Mouse (Mus musculus): Measurements from ENCODE around the gene Hipk2. TPM values are rescaled to one million over a fixed set of nuclear protein-coding genes. Genes with fewer than 3 reads are reported as not detected.

Gene Hipk2
- polyA plus RNA-seq, 1 experiment from 2014 or later: 28.0 TPM

GRCm38 (mm10) chr6:38756968-38757367 lies 119.0 kb downstream of the Hipk2 start:
- H3K4me1 ChIP-seq (ENCODE audit: insufficient read depth, low read length): peaks cover 32% of the 10 kb centered on the region
- no peak overlapping the region for H3K9ac ChIP-seq (replicated peaks; ENCODE audit: low read length)
- H3K9me3 ChIP-seq (ENCODE audit: low read length): no peaks in the 10 kb centered on the region
- H3K27ac ChIP-seq (ENCODE audit: low read length): no peak overlapping the region
- H3K4me2 ChIP-seq (replicated peaks; ENCODE audit: low read depth, low read length): no peak overlapping the region
- no peak overlapping the region for H3K4me3 ChIP-seq (ENCODE audit: low read length)
- 95% methylated on average over 4 of the region's 4 CpGs for WGBS
- ATAC-seq (ENCODE audit: low FRiP score, low TSS enrichment): no peak
- H3K27me3 ChIP-seq (ENCODE audit: insufficient read depth, low read length): no peaks in the 10 kb centered on the region
- no peaks in the 10 kb centered on the region for H3K36me3 ChIP-seq (ENCODE audit: insufficient read depth, low read length)

- ATAC-seq (ENCODE audit: low FRiP score, low TSS enrichment): no peak
- Histone ChIP-seq H3K4me1 (ENCODE audit: insufficient read depth, low read length) (peaks cover 23% of the 10 kb centered on the region), H3K36me3 (ENCODE audit: insufficient read depth, low read length) (no peaks in the 10 kb centered on the region), H3K4me2 (replicated peaks; ENCODE audit: low read depth, low read length) (no peak overlapping the region), H3K9ac (replicated peaks; ENCODE audit: low read length) (no peak overlapping the region), H3K27me3 (ENCODE audit: insufficient read depth, low read length) (no peaks in the 10 kb centered on the region), H3K27ac (ENCODE audit: low read length) (no peak overlapping the region), H3K9me3 (ENCODE audit: low read length) (no peaks in the 10 kb centered on the region), H3K4me3 (ENCODE audit: low read length) (no peak overlapping the region)
- WGBS: 88% methylated on average over 2 of the region's 2 CpGs
Measured at GRCm38 (mm10) chr6:38755961-38756360, 120.0 kb downstream of the Hipk2 start.

GRCm38 (mm10) chr6:38755188-38755587 lies 120.8 kb downstream of the Hipk2 start:
- whole genome bisulfite sequencing: 87% methylated on average over 2 of the region's 2 CpGs
- Histone ChIP-seq H3K4me3 (ENCODE audit: low read length) (no peak overlapping the region), H3K9ac (replicated peaks; ENCODE audit: low read length) (no peak overlapping the region), H3K4me1 (ENCODE audit: insufficient read depth, low read length) (peaks cover 18% of the 10 kb centered on the region), H3K36me3 (ENCODE audit: insufficient read depth, low read length) (no peaks in the 10 kb centered on the region), H3K4me2 (replicated peaks; ENCODE audit: low read depth, low read length) (no peak overlapping the region), H3K27me3 (ENCODE audit: insufficient read depth, low read length) (no peaks in the 10 kb centered on the region), H3K9me3 (ENCODE audit: low read length) (no peaks in the 10 kb centered on the region), H3K27ac (ENCODE audit: low read length) (no peak overlapping the region)
- no peak for ATAC-seq (ENCODE audit: low FRiP score, low TSS enrichment)

GRCm38 (mm10) chr6:38753729-38754128 lies 122.2 kb downstream of the Hipk2 start:
- Histone ChIP-seq H3K9me3 (ENCODE audit: low read length) (no peaks in the 10 kb centered on the region), H3K4me3 (ENCODE audit: low read length) (no peak overlapping the region), H3K4me1 (ENCODE audit: insufficient read depth, low read length) (peaks cover 14% of the 10 kb centered on the region), H3K27me3 (ENCODE audit: insufficient read depth, low read length) (no peaks in the 10 kb centered on the region), H3K9ac (replicated peaks; ENCODE audit: low read length) (no peak overlapping the region), H3K27ac (ENCODE audit: low read length) (no peak overlapping the region), H3K36me3 (ENCODE audit: insufficient read depth, low read length) (no peaks in the 10 kb centered on the region), H3K4me2 (replicated peaks; ENCODE audit: low read depth, low read length) (no peak overlapping the region)
- WGBS: 76% methylated on average over 2 of the region's 2 CpGs
- 0 out of 2 replicates have a peak, but pooled peaks have one; percentile 46 for ATAC-seq (ENCODE audit: low FRiP score, low TSS enrichment)

GRCm38 (mm10) chr6:38753025-38753424 lies 122.9 kb downstream of the Hipk2 start:
- Histone ChIP-seq H3K36me3 (ENCODE audit: insufficient read depth, low read length) (no peaks in the 10 kb centered on the region), H3K9me3 (ENCODE audit: low read length) (no peaks in the 10 kb centered on the region), H3K4me3 (ENCODE audit: low read length) (no peak overlapping the region), H3K4me2 (replicated peaks; ENCODE audit: low read depth, low read length) (no peak overlapping the region), H3K4me1 (ENCODE audit: insufficient read depth, low read length) (peaks cover 10% of the 10 kb centered on the region), H3K27ac (ENCODE audit: low read length) (no peak overlapping the region), H3K27me3 (ENCODE audit: insufficient read depth, low read length) (no peaks in the 10 kb centered on the region), H3K9ac (replicated peaks; ENCODE audit: low read length) (no peak overlapping the region)
- ATAC-seq (ENCODE audit: low FRiP score, low TSS enrichment): no peak
- 61% methylated on average over 2 of the region's 2 CpGs for WGBS

- H3K4me2 ChIP-seq (replicated peaks; ENCODE audit: low read depth, low read length): no peak overlapping the region
- no peaks in the 10 kb centered on the region for H3K9me3 ChIP-seq (ENCODE audit: low read length)
- no peaks in the 10 kb centered on the region for H3K27me3 ChIP-seq (ENCODE audit: insufficient read depth, low read length)
- no peak overlapping the region for H3K9ac ChIP-seq (replicated peaks; ENCODE audit: low read length)
- 82% methylated on average over 6 of the region's 6 CpGs for WGBS
- no peak overlapping the region for H3K27ac ChIP-seq (ENCODE audit: low read length)
- no peaks in the 10 kb centered on the region for H3K36me3 ChIP-seq (ENCODE audit: insufficient read depth, low read length)
- H3K4me1 ChIP-seq (ENCODE audit: insufficient read depth, low read length): peaks cover 9% of the 10 kb centered on the region
- no peak overlapping the region for H3K4me3 ChIP-seq (ENCODE audit: low read length)
- ATAC-seq (ENCODE audit: low FRiP score, low TSS enrichment): no peak
Measured at GRCm38 (mm10) chr6:38752495-38752894, 123.5 kb downstream of the Hipk2 start.

GRCm38 (mm10) chr6:38748037-38748436 lies 127.9 kb downstream of the Hipk2 start:
- H3K27ac ChIP-seq (ENCODE audit: low read length): no peak overlapping the region
- H3K4me2 ChIP-seq (replicated peaks; ENCODE audit: low read depth, low read length): no peak overlapping the region
- WGBS: 85% methylated on average over 4 of the region's 4 CpGs
- ATAC-seq (ENCODE audit: low FRiP score, low TSS enrichment): no peak
- H3K9ac ChIP-seq (replicated peaks; ENCODE audit: low read length): no peak overlapping the region
- no peaks in the 10 kb centered on the region for H3K27me3 ChIP-seq (ENCODE audit: insufficient read depth, low read length)
- H3K36me3 ChIP-seq (ENCODE audit: insufficient read depth, low read length): peaks cover 21% of the 10 kb centered on the region
- H3K4me1 ChIP-seq (ENCODE audit: insufficient read depth, low read length): peaks cover 1% of the 10 kb centered on the region; the same call in 1 of the 2 replicates
- H3K9me3 ChIP-seq (ENCODE audit: low read length): no peaks in the 10 kb centered on the region
- H3K4me3 ChIP-seq (ENCODE audit: low read length): no peak overlapping the region

GRCm38 (mm10) chr6:38743351-38743750 lies 132.6 kb downstream of the Hipk2 start:
- Histone ChIP-seq H3K27me3 (ENCODE audit: insufficient read depth, low read length) (no peaks in the 10 kb centered on the region), H3K36me3 (ENCODE audit: insufficient read depth, low read length) (peaks cover 46% of the 10 kb centered on the region), H3K27ac (ENCODE audit: low read length) (no peak overlapping the region), H3K4me1 (ENCODE audit: insufficient read depth, low read length) (no peaks in the 10 kb centered on the region), H3K4me3 (ENCODE audit: low read length) (no peak overlapping the region), H3K9ac (replicated peaks; ENCODE audit: low read length) (no peak overlapping the region), H3K4me2 (replicated peaks; ENCODE audit: low read depth, low read length) (no peak overlapping the region), H3K9me3 (ENCODE audit: low read length) (no peaks in the 10 kb centered on the region)
- ATAC-seq (ENCODE audit: low FRiP score, low TSS enrichment): no peak
- WGBS: 94% methylated on average over 7 of the region's 7 CpGs

DNA sequence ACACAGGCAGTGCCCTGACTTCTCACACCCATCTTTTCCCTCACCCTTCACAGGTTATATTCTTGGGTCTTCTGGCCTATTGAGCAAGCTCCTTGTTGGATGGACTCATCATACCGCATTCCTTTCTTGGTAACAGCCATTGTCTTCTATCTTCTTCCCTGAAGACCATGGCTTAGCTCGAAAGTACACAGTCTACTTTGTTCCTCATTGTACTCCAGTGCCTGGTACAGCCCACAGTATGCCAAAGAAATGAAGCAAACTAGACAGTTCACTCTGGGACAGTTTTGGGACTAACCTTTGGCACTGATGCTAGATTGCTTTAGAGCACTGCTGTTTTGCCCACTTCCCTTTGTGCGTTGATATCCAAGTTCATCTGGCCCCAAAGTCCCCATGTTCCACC lies 133.5 kb downstream of the Hipk2 start:
- Histone ChIP-seq H3K4me2 (replicated peaks; ENCODE audit: low read depth, low read length) (no peak overlapping the region), H3K9ac (replicated peaks; ENCODE audit: low read length) (no peak overlapping the region), H3K36me3 (ENCODE audit: insufficient read depth, low read length) (peaks cover 46% of the 10 kb centered on the region), H3K27ac (ENCODE audit: low read length) (no peak overlapping the region), H3K9me3 (ENCODE audit: low read length) (no peaks in the 10 kb centered on the region), H3K4me1 (ENCODE audit: insufficient read depth, low read length) (no peaks in the 10 kb centered on the region), H3K27me3 (ENCODE audit: insufficient read depth, low read length) (no peaks in the 10 kb centered on the region), H3K4me3 (ENCODE audit: low read length) (no peak overlapping the region)
- ATAC-seq (ENCODE audit: low FRiP score, low TSS enrichment): no peak
- 97% methylated on average over 3 of the region's 3 CpGs for WGBS

DNA sequence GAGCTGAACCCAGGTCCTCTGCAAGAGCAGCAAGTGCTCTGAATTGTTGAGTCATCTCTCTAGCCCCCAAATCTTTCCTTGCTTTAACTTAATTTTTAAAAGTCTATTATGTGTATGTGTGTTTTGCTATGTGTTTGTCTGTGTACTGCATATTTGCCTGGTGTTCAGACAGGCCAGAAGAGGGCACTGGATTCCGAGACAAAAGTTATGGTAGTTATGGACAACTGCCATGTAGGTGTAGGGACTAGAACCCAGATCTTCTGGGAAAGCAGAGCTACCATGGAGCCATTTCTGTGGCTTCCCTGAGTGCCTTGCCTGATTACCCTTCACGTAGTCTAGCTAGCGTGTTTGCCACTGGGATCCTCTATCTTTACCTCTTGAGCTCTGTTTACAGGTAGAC lies 134.9 kb downstream of the Hipk2 start:
- Histone ChIP-seq H3K9me3 (ENCODE audit: low read length) (no peaks in the 10 kb centered on the region), H3K4me1 (ENCODE audit: insufficient read depth, low read length) (no peaks in the 10 kb centered on the region), H3K4me2 (replicated peaks; ENCODE audit: low read depth, low read length) (no peak overlapping the region), H3K9ac (replicated peaks; ENCODE audit: low read length) (no peak overlapping the region), H3K27me3 (ENCODE audit: insufficient read depth, low read length) (no peaks in the 10 kb centered on the region), H3K36me3 (ENCODE audit: insufficient read depth, low read length) (peaks cover 53% of the 10 kb centered on the region), H3K4me3 (ENCODE audit: low read length) (no peak overlapping the region), H3K27ac (ENCODE audit: low read length) (no peak overlapping the region)
- ATAC-seq (ENCODE audit: low FRiP score, low TSS enrichment): no peak
- WGBS: 92% methylated on average over 3 of the region's 3 CpGs

Data from kidney, embryonic 16.5 days (tissue).